Mouse (Mus musculus): ENCODE measurements around the gene Focad.

DNA sequence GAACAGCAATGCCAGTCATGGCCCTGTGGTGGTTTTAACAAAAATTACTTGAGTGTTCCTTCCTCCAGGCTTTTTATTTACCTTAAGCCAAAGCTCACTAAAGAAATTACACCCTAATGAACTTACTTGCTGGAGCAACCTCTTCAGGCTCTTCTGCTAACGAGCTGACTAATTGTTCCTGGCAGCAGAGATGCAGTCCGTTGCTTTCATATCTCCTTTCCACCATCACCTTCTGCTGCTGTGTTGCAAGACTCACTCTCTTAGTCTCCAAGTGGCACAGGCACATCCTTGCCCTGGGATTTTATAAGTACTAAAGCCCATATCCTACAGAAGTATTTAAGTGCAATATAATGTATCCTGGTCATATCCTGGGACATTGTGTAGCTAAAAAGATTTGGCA is 242.3 kb downstream of the Focad start:
- TF ChIP-seq TAL1 (IDR thresholded peaks at IDR 0.05; ENCODE audit: low read length) (no peak), GATA1 (IDR thresholded peaks at IDR 0.05; ENCODE audit: low read length) (no peak)
